Mouse (Mus musculus) hindbrain, postnatal 0 days (tissue): ENCODE measurements around the gene Parva. TPM values are rescaled to one million over a fixed set of nuclear protein-coding genes. Genes with fewer than 3 reads are reported as not detected.
A peak's percentile ranks its signal among the peaks of the same experiment; 100 is the strongest.

Experiments used
- ATAC-seq: fragments of 200-750 bp; cut with Nextera tagmentation; 2 replicates; pipeline ENCODE4 v1.8.0; 2017; ENCODE audit warnings: mild to moderate bottlenecking, moderate TSS enrichment, moderate library complexity
- DNase-seq: peaks from one replicate; pipeline ENCODE4 v3.0.0-alpha.2; 2015; ENCODE audit warnings: low spot score
- H3K27ac ChIP-seq: fragments of 300-500 bp; sonication (generic); 2 replicates; pipeline ENCODE4 v1.5.1; 2014; ENCODE audit warnings: mild to moderate bottlenecking
- H3K27me3 ChIP-seq: fragments of 300-500 bp; sonication (generic); 2 replicates; pipeline ENCODE4 v1.6.1; 2014; ENCODE audit warnings: low read length, mixed read lengths; ENCODE audit not compliant: insufficient read depth
- H3K36me3 ChIP-seq: fragments of 300-500 bp; sonication (generic); 2 replicates; pipeline ENCODE4 v1.6.1; 2014; ENCODE audit warnings: low read length, mixed read lengths; ENCODE audit not compliant: insufficient read depth
- H3K4me1 ChIP-seq: fragments of 300-500 bp; sonication (generic); 2 replicates; pipeline ENCODE4 v1.6.1; 2014; ENCODE audit warnings: antibody characterized with exemption, low read length, mixed read lengths; ENCODE audit not compliant: insufficient read depth
- H3K4me2 ChIP-seq: fragments of 300-500 bp; sonication (generic); 2 replicates; pipeline ENCODE4 v1.6.1; 2014; ENCODE audit warnings: low read depth, mild to moderate bottlenecking, low read length, moderate library complexity, mixed read lengths
- H3K4me3 ChIP-seq: fragments of 300-500 bp; sonication (generic); 2 replicates; pipeline ENCODE4 v1.5.1; 2014; ENCODE audit warnings: low read length
- H3K9ac ChIP-seq: fragments of 300-500 bp; sonication (generic); replicated peaks from 2 replicates; pipeline ENCODE4 v1.6.1; 2014; ENCODE audit warnings: mild to moderate bottlenecking, low read length, moderate library complexity, mixed read lengths
- H3K9me3 ChIP-seq: fragments of 300-500 bp; sonication (generic); 2 replicates; pipeline ENCODE4 v1.6.1; 2016; ENCODE audit warnings: low read length, mixed read lengths
- CTCF ChIP-seq: IDR thresholded peaks from 2 replicates; pipeline ENCODE4 v1.5.1; 2016; ENCODE audit warnings: antibody characterized with exemption, control low read depth, low read depth
- WGBS: fragments of 180-500 bp; shearing (Covaris S2); extraction: QIAGEN DNeasy Blood & Tissue Kit; methylation state at CpG from one replicate; pipeline ENCODE4 v1.1.7; 2014; 5-methylcytosine and 5-hydroxymethylcytosine counted together
- polyA plus RNA-seq: library from polyadenylated mRNA; unstranded; fragments of >200 nt; fragmentation: Nextera tagmentation; extraction: Ambion mirVana; gene quantifications from 2 replicates; pipeline ENCODE4 v1.2.1, GENCODE M21; 2015
- total RNA-seq: library from RNA; depleted of rRNA; stranded (reverse); fragments of >200 nt; gene quantifications from 2 replicates; pipeline ENCODE4 v1.2.3, GENCODE M21; 2014

Gene Parva
- total and polyA plus RNA-seq, 2 experiments from 2014 or later: 26.3 to 34.0 TPM

- Histone ChIP-seq H3K36me3 (no peaks in the 10 kb centered on the region), H3K9me3 (no peaks in the 10 kb centered on the region), H3K9ac (no peak overlapping the region), H3K4me3 (no peak overlapping the region), H3K27me3 (no peaks in the 10 kb centered on the region), H3K4me2 (no peak overlapping the region), H3K4me1 (peaks cover 10% of the 10 kb centered on the region; the same call in 1 of the 2 replicates), H3K27ac (no peak overlapping the region)
- no peak for TF ChIP-seq CTCF
- no peak for ATAC-seq
- no peak for DNase-seq
- 68% methylated on average over 2 of the region's 2 CpGs for WGBS
Measured at GRCm38 (mm10) chr7:112405061-112405460, 22.2 kb upstream of the Parva start.

- H3K27ac ChIP-seq: no peak overlapping the region
- H3K9me3 ChIP-seq: no peaks in the 10 kb centered on the region
- no peak overlapping the region for H3K4me2 ChIP-seq
- no peaks in the 10 kb centered on the region for H3K27me3 ChIP-seq
- WGBS: 70% methylated on average over 8 of the region's 8 CpGs
- peaks cover 10% of the 10 kb centered on the region; the same call in 1 of the 2 replicates for H3K4me1 ChIP-seq
- no peak overlapping the region for H3K9ac ChIP-seq
- no peak for TF ChIP-seq CTCF
- no peak overlapping the region for H3K4me3 ChIP-seq
- no peak for ATAC-seq
- DNase-seq: no peak
- H3K36me3 ChIP-seq: no peaks in the 10 kb centered on the region
Measured at GRCm38 (mm10) chr7:112405578-112405977, 21.7 kb upstream of the Parva start.

GRCm38 (mm10) chr7:112407597-112407996 lies 19.7 kb upstream of the Parva start:
- Histone ChIP-seq H3K36me3 (no peaks in the 10 kb centered on the region), H3K27me3 (no peaks in the 10 kb centered on the region), H3K4me1 (peaks cover 10% of the 10 kb centered on the region; the same call in 1 of the 2 replicates), H3K27ac (no peak overlapping the region), H3K4me2 (no peak overlapping the region), H3K4me3 (no peak overlapping the region), H3K9ac (no peak overlapping the region), H3K9me3 (no peaks in the 10 kb centered on the region)
- DNase-seq (peak; percentile 46), ATAC-seq (no peak)
- 26% methylated on average over 7 of the region's 7 CpGs for WGBS
- TF ChIP-seq CTCF: no peak

- DNase-seq (no peak), ATAC-seq (no peak)
- H3K4me2 ChIP-seq: no peak overlapping the region
- H3K4me1 ChIP-seq: peaks cover 10% of the 10 kb centered on the region; the same call in 1 of the 2 replicates
- no peaks in the 10 kb centered on the region for H3K36me3 ChIP-seq
- no peak for TF ChIP-seq CTCF
- no peaks in the 10 kb centered on the region for H3K9me3 ChIP-seq
- no peak overlapping the region for H3K4me3 ChIP-seq
- no peaks in the 10 kb centered on the region for H3K27me3 ChIP-seq
- whole genome bisulfite sequencing: 79% methylated on average over 3 of the region's 3 CpGs
- no peak overlapping the region for H3K27ac ChIP-seq
- H3K9ac ChIP-seq: no peak overlapping the region
Measured at GRCm38 (mm10) chr7:112409991-112410390, 17.3 kb upstream of the Parva start.

- DNase-seq: no peak
- TF ChIP-seq CTCF: no peak
- Histone ChIP-seq H3K9me3 (no peaks in the 10 kb centered on the region), H3K4me2 (no peak overlapping the region), H3K36me3 (no peaks in the 10 kb centered on the region), H3K4me3 (no peak overlapping the region), H3K27ac (no peak overlapping the region), H3K9ac (no peak overlapping the region), H3K4me1 (peaks cover 12% of the 10 kb centered on the region; the same call in 1 of the 2 replicates), H3K27me3 (no peaks in the 10 kb centered on the region)
- 75% methylated on average over 6 of the region's 6 CpGs for WGBS
- no peak for ATAC-seq
Measured at GRCm38 (mm10) chr7:112413286-112413685, 14.0 kb upstream of the Parva start.

- Histone ChIP-seq H3K9ac (no peak overlapping the region), H3K27ac (peak overlapping the region; percentile 15; the same call in 1 of the 2 replicates), H3K4me3 (no peak overlapping the region), H3K9me3 (no peaks in the 10 kb centered on the region), H3K36me3 (no peaks in the 10 kb centered on the region), H3K27me3 (no peaks in the 10 kb centered on the region), H3K4me1 (peaks cover 12% of the 10 kb centered on the region; the same call in 1 of the 2 replicates), H3K4me2 (peak overlapping the region; percentile 34)
- peak; percentile 67 for DNase-seq
- WGBS: 14% methylated on average over 14 of the region's 14 CpGs
- TF ChIP-seq CTCF: 0 out of 2 replicates have a peak, but pooled peaks have one; percentile 4
- peak; percentile 59; the same call in 1 of the 2 replicates for ATAC-seq
Measured at GRCm38 (mm10) chr7:112416058-112416526, 11.2 kb upstream of the Parva start.
